Mouse (Mus musculus): ENCODE data around the gene Disp2. TPM values are rescaled to one million over a fixed set of nuclear protein-coding genes. Genes with fewer than 3 reads are reported as not detected.

Disp2 gene
- 1.4 and 2.3 TPM in 2 replicates for polyA plus RNA-seq (2014; fragmentation: Nextera tagmentation; extraction: Ambion mirVana)

GRCm38 (mm10) chr2:118779504-118780480 is at the start of gene Disp2:
Gene Disp2 (plus strand): TSS chr2:118779719.
- peak within 1 kb of the TSS; percentile 32 for H3K4me3 ChIP-seq (ENCODE audit: low read depth, low read length)
- H3K27me3 ChIP-seq (replicated peaks; ENCODE audit: control insufficient read depth, insufficient read depth, low read length): 0 out of 2 replicates have a peak, but pooled peaks cover 7% of the 10 kb centered on the region
- no peaks in the 10 kb centered on the region for H3K9me3 ChIP-seq (ENCODE audit: control insufficient read depth, low read length)
- H3K4me1 ChIP-seq (ENCODE audit: control insufficient read depth, insufficient read depth, low read length): 0 out of 2 replicates have a peak, but pooled peaks cover 6% of the 10 kb centered on the region
- H3K4me2 ChIP-seq (ENCODE audit: low read depth, low read length): peak within 1 kb of the TSS; percentile 57
- H3K9ac ChIP-seq (ENCODE audit: low read depth, low read length): 0 out of 2 replicates have a peak within 1 kb of the TSS, but pooled peaks have one; percentile 28
- no peak within 1 kb of the TSS for H3K27ac ChIP-seq (replicated peaks; ENCODE audit: low read depth, low read length)
- peak; percentile 94 for DNase-seq (ENCODE audit: low spot score)
- 10% methylated on average over 39 of the region's 39 CpGs for WGBS
- H3K36me3 ChIP-seq (ENCODE audit: control insufficient read depth, insufficient read depth, low read length): no peaks in the 10 kb centered on the region
- peak; percentile 95 for ATAC-seq (ENCODE audit: low read depth)

GRCm38 (mm10) chr2:118729816-118730621 is 49.5 kb upstream of the Disp2 start:
- WGBS: 23% methylated on average over 8 of the region's 8 CpGs
- no peak overlapping the region for H3K9ac ChIP-seq (ENCODE audit: low read depth, low read length)
- peak; percentile 64 for DNase-seq (ENCODE audit: low spot score)
- H3K4me2 ChIP-seq (ENCODE audit: low read depth, low read length): no peak overlapping the region
- H3K36me3 ChIP-seq (ENCODE audit: control insufficient read depth, insufficient read depth, low read length): no peaks in the 10 kb centered on the region
- 0 out of 2 replicates have a peak, but pooled peaks cover 9% of the 10 kb centered on the region for H3K27me3 ChIP-seq (replicated peaks; ENCODE audit: control insufficient read depth, insufficient read depth, low read length)
- no peak overlapping the region for H3K27ac ChIP-seq (replicated peaks; ENCODE audit: low read depth, low read length)
- H3K4me1 ChIP-seq (ENCODE audit: control insufficient read depth, insufficient read depth, low read length): peaks cover 11% of the 10 kb centered on the region
- H3K9me3 ChIP-seq (ENCODE audit: control insufficient read depth, low read length): no peaks in the 10 kb centered on the region
- ATAC-seq (ENCODE audit: low read depth): peak; percentile 53
- no peak overlapping the region for H3K4me3 ChIP-seq (ENCODE audit: low read depth, low read length)

- peaks cover 11% of the 10 kb centered on the region for H3K4me1 ChIP-seq (ENCODE audit: control insufficient read depth, insufficient read depth, low read length)
- H3K27me3 ChIP-seq (replicated peaks; ENCODE audit: control insufficient read depth, insufficient read depth, low read length): 0 out of 2 replicates have a peak, but pooled peaks cover 9% of the 10 kb centered on the region
- H3K4me2 ChIP-seq (ENCODE audit: low read depth, low read length): no peak overlapping the region
- ATAC-seq (ENCODE audit: low read depth): peak; percentile 62
- DNase-seq (ENCODE audit: low spot score): peak; percentile 79
- H3K9ac ChIP-seq (ENCODE audit: low read depth, low read length): no peak overlapping the region
- no peak overlapping the region for H3K27ac ChIP-seq (replicated peaks; ENCODE audit: low read depth, low read length)
- H3K9me3 ChIP-seq (ENCODE audit: control insufficient read depth, low read length): no peaks in the 10 kb centered on the region
- no peaks in the 10 kb centered on the region for H3K36me3 ChIP-seq (ENCODE audit: control insufficient read depth, insufficient read depth, low read length)
- WGBS: 3% methylated on average over 3 of the region's 3 CpGs
- no peak overlapping the region for H3K4me3 ChIP-seq (ENCODE audit: low read depth, low read length)
Observed at GRCm38 (mm10) chr2:118730622-118730915, 49.0 kb upstream of the Disp2 start.

GRCm38 (mm10) chr2:118731981-118732380 is 47.5 kb upstream of the Disp2 start:
- H3K9me3 ChIP-seq (ENCODE audit: control insufficient read depth, low read length): no peaks in the 10 kb centered on the region
- no peak overlapping the region for H3K27ac ChIP-seq (replicated peaks; ENCODE audit: low read depth, low read length)
- ATAC-seq (ENCODE audit: low read depth) (no peak), DNase-seq (ENCODE audit: low spot score) (no peak)
- 76% methylated on average over 5 of the region's 5 CpGs for WGBS
- peaks cover 11% of the 10 kb centered on the region for H3K4me1 ChIP-seq (ENCODE audit: control insufficient read depth, insufficient read depth, low read length)
- H3K4me2 ChIP-seq (ENCODE audit: low read depth, low read length): no peak overlapping the region
- H3K36me3 ChIP-seq (ENCODE audit: control insufficient read depth, insufficient read depth, low read length): no peaks in the 10 kb centered on the region
- 0 out of 2 replicates have a peak, but pooled peaks cover 9% of the 10 kb centered on the region for H3K27me3 ChIP-seq (replicated peaks; ENCODE audit: control insufficient read depth, insufficient read depth, low read length)
- H3K4me3 ChIP-seq (ENCODE audit: low read depth, low read length): no peak overlapping the region
- H3K9ac ChIP-seq (ENCODE audit: low read depth, low read length): no peak overlapping the region

- Histone ChIP-seq H3K9ac (ENCODE audit: low read depth, low read length) (no peak overlapping the region), H3K4me3 (ENCODE audit: low read depth, low read length) (no peak overlapping the region), H3K36me3 (ENCODE audit: control insufficient read depth, insufficient read depth, low read length) (no peaks in the 10 kb centered on the region), H3K9me3 (ENCODE audit: control insufficient read depth, low read length) (no peaks in the 10 kb centered on the region), H3K27ac (replicated peaks; ENCODE audit: low read depth, low read length) (no peak overlapping the region), H3K4me2 (ENCODE audit: low read depth, low read length) (no peak overlapping the region), H3K27me3 (replicated peaks; ENCODE audit: control insufficient read depth, insufficient read depth, low read length) (0 out of 2 replicates have a peak, but pooled peaks cover 9% of the 10 kb centered on the region), H3K4me1 (ENCODE audit: control insufficient read depth, insufficient read depth, low read length) (peaks cover 6% of the 10 kb centered on the region)
- 48% methylated on average over 5 of the region's 5 CpGs for WGBS
- ATAC-seq (ENCODE audit: low read depth) (no peak), DNase-seq (ENCODE audit: low spot score) (no peak)
Observed at GRCm38 (mm10) chr2:118733341-118733740, 46.2 kb upstream of the Disp2 start.

GRCm38 (mm10) chr2:118740341-118740740 is 39.2 kb upstream of the Disp2 start:
- no peak overlapping the region for H3K27ac ChIP-seq (replicated peaks; ENCODE audit: low read depth, low read length)
- DNase-seq (ENCODE audit: low spot score) (no peak), ATAC-seq (ENCODE audit: low read depth) (no peak)
- peaks cover 14% of the 10 kb centered on the region for H3K27me3 ChIP-seq (replicated peaks; ENCODE audit: control insufficient read depth, insufficient read depth, low read length)
- H3K4me2 ChIP-seq (ENCODE audit: low read depth, low read length): no peak overlapping the region
- 56% methylated on average over 3 of the region's 3 CpGs for WGBS
- no peak overlapping the region for H3K9ac ChIP-seq (ENCODE audit: low read depth, low read length)
- H3K9me3 ChIP-seq (ENCODE audit: control insufficient read depth, low read length): no peaks in the 10 kb centered on the region
- 0 out of 2 replicates have a peak, but pooled peaks cover 6% of the 10 kb centered on the region for H3K4me1 ChIP-seq (ENCODE audit: control insufficient read depth, insufficient read depth, low read length)
- H3K36me3 ChIP-seq (ENCODE audit: control insufficient read depth, insufficient read depth, low read length): no peaks in the 10 kb centered on the region
- H3K4me3 ChIP-seq (ENCODE audit: low read depth, low read length): no peak overlapping the region

GRCm38 (mm10) chr2:118741183-118741582 is 38.3 kb upstream of the Disp2 start:
- peaks cover 14% of the 10 kb centered on the region for H3K27me3 ChIP-seq (replicated peaks; ENCODE audit: control insufficient read depth, insufficient read depth, low read length)
- no peak overlapping the region for H3K4me2 ChIP-seq (ENCODE audit: low read depth, low read length)
- H3K4me3 ChIP-seq (ENCODE audit: low read depth, low read length): no peak overlapping the region
- no peak for DNase-seq (ENCODE audit: low spot score)
- H3K27ac ChIP-seq (replicated peaks; ENCODE audit: low read depth, low read length): no peak overlapping the region
- ATAC-seq (ENCODE audit: low read depth): no peak
- 0 out of 2 replicates have a peak, but pooled peaks cover 6% of the 10 kb centered on the region for H3K4me1 ChIP-seq (ENCODE audit: control insufficient read depth, insufficient read depth, low read length)
- 64% methylated on average over 9 of the region's 9 CpGs for WGBS
- no peaks in the 10 kb centered on the region for H3K9me3 ChIP-seq (ENCODE audit: control insufficient read depth, low read length)
- H3K36me3 ChIP-seq (ENCODE audit: control insufficient read depth, insufficient read depth, low read length): no peaks in the 10 kb centered on the region
- H3K9ac ChIP-seq (ENCODE audit: low read depth, low read length): no peak overlapping the region

GRCm38 (mm10) chr2:118743261-118743943 is 36.1 kb upstream of the Disp2 start:
- Histone ChIP-seq H3K4me3 (ENCODE audit: low read depth, low read length) (no peak overlapping the region), H3K4me2 (ENCODE audit: low read depth, low read length) (no peak overlapping the region), H3K36me3 (ENCODE audit: control insufficient read depth, insufficient read depth, low read length) (no peaks in the 10 kb centered on the region), H3K27me3 (replicated peaks; ENCODE audit: control insufficient read depth, insufficient read depth, low read length) (peaks cover 14% of the 10 kb centered on the region), H3K9me3 (ENCODE audit: control insufficient read depth, low read length) (no peaks in the 10 kb centered on the region), H3K27ac (replicated peaks; ENCODE audit: low read depth, low read length) (no peak overlapping the region), H3K9ac (ENCODE audit: low read depth, low read length) (no peak overlapping the region), H3K4me1 (ENCODE audit: control insufficient read depth, insufficient read depth, low read length) (peaks cover 18% of the 10 kb centered on the region)
- 27% methylated on average over 8 of the region's 8 CpGs for WGBS
- DNase-seq (ENCODE audit: low spot score): peak; percentile 74
- ATAC-seq (ENCODE audit: low read depth): no peak

Data from embryonic facial prominence, embryonic 14.5 days (tissue).